Mouse (Mus musculus) erythroid progenitor cell, adult 5-6 weeks (primary cell): ENCODE results near the gene Gm6121. TPM values are rescaled to one million over a fixed set of nuclear protein-coding genes. Genes with fewer than 3 reads are reported as not detected.
"Not testable (repeated sequence)": the region's sequence is repeated elsewhere in the genome, so short reads cannot be mapped to it uniquely, and the experiment has no call there.

Experiments used
- ATAC-seq: replicated peaks from 2 replicates; pipeline ENCODE4 v1.8.0; 2016; ENCODE audit warnings: moderate number of reproducible peaks, mild to moderate bottlenecking, moderate TSS enrichment, inconsistent platforms; ENCODE audit not compliant: poor library complexity, low FRiP score, severe bottlenecking
- total RNA-seq, 2 experiments: library from RNA; stranded (forward) in 1 of 2; stranded (reverse) in 1 of 2; fragments of 150-400 nt in 1 of 2; fragments of 186-747, 209-891 nt in 1 of 2; gene quantifications; 2 replicates each; pipeline versions ENCODE4 v1.2.3 to v1.2.4; 2015 to 2017; ENCODE audit warnings: low replicate concordance in 2 of 2

Gene Gm6121
- total RNA-seq (2015; ENCODE audit: low replicate concordance) (not detected in 2 replicates), total RNA-seq (2017; ENCODE audit: low replicate concordance) (not detected in 2 replicates)

- ATAC-seq, result not testable (repeated sequence)
Observed at GRCm38 (mm10) chrX:26935597-26935996, at the start of gene Gm6121. Gene Gm6121, minus strand, starts transcription at chrX:26935697.

Other genes with a start within 250 kb of the Gm6121 start
- gene Gm14525, start 233.1 kb downstream of the Gm6121 start, total RNA-seq (2015; ENCODE audit: low replicate concordance), result not detected in 2 replicates
- gene Gm14525, start 233.1 kb downstream of the Gm6121 start, total RNA-seq (2017; ENCODE audit: low replicate concordance), result not detected in 2 replicates